Mouse (Mus musculus): ENCODE results near the gene Bhlhe41. TPM values are rescaled to one million over a fixed set of nuclear protein-coding genes. Genes with fewer than 3 reads are reported as not detected.

Gene Bhlhe41
- polyA plus RNA-seq, 1 experiment: 15.6 TPM

DNA sequence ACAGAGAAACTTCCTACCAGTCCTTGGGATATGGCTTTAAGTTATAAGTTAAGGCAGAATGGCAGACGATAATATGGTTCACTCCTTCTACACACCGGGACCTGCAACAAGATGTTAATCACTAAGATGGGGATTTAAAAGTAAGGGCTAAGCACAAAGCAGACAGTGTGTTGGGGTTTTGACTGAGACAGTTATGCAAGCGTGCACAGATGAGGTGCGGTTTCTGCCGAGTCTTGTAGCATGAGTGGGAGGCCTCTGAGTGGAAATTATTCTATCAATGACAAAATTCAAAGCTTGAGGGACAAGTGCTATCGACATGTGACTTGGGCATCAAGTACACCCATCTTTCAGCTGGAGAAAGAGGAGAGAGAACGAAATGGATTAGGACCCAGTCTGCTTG is 12.7 kb downstream of the Bhlhe41 start:
- H3ac ChIP-seq (ENCODE audit: control insufficient read depth, insufficient read length): no peak overlapping the region
- H3K4me2 ChIP-seq (ENCODE audit: low read depth): no peak overlapping the region
- no peaks in the 10 kb centered on the region for H3K36me3 ChIP-seq (ENCODE audit: control insufficient read depth, insufficient read depth)
- no peaks in the 10 kb centered on the region for H3K27me3 ChIP-seq (ENCODE audit: control insufficient read depth, insufficient read depth, insufficient read length)
- no peak for TF ChIP-seq POLR2A (IDR thresholded peaks at IDR 0.05; ENCODE audit: insufficient read length, low read depth)
- TF ChIP-seq SRF (IDR thresholded peaks at IDR 0.05; ENCODE audit: control insufficient read depth, insufficient read length, low read depth): no peak
- TF ChIP-seq TCF3 (IDR thresholded peaks at IDR 0.05; ENCODE audit: insufficient read length, low read depth): no peak
- no peak overlapping the region for H3K4me3 ChIP-seq
- peaks cover 2% of the 10 kb centered on the region for H3K79me2 ChIP-seq (ENCODE audit: control insufficient read depth, insufficient read depth)

DNA sequence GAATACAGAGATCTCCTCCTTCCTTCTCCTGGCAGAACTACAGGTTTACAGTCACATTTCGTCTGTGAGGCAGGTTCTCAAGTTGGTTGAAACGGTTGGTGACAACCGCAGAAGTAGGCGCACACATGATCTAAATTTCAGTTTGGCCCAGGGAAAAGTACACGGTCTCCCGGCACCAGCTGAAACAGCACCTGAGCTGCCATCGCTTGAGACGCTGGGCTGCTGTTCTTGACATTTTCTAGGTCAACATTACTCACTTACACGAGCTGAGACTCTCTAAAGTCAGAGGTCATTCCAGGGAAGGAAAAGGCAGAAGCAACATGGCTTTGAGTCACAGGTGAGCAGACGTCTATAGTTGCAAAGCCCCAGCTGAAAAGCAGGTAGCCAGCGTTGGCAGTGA is 13.4 kb downstream of the Bhlhe41 start:
- Histone ChIP-seq H3K79me2 (ENCODE audit: control insufficient read depth, insufficient read depth) (no peaks in the 10 kb centered on the region), H3K4me2 (ENCODE audit: low read depth) (no peak overlapping the region), H3K27me3 (ENCODE audit: control insufficient read depth, insufficient read depth, insufficient read length) (no peaks in the 10 kb centered on the region), H3K4me3 (no peak overlapping the region), H3K36me3 (ENCODE audit: control insufficient read depth, insufficient read depth) (no peaks in the 10 kb centered on the region), H3ac (ENCODE audit: control insufficient read depth, insufficient read length) (no peak overlapping the region)
- TF ChIP-seq USF1 (IDR thresholded peaks at IDR 0.05; ENCODE audit: low read depth): no peak

DNA sequence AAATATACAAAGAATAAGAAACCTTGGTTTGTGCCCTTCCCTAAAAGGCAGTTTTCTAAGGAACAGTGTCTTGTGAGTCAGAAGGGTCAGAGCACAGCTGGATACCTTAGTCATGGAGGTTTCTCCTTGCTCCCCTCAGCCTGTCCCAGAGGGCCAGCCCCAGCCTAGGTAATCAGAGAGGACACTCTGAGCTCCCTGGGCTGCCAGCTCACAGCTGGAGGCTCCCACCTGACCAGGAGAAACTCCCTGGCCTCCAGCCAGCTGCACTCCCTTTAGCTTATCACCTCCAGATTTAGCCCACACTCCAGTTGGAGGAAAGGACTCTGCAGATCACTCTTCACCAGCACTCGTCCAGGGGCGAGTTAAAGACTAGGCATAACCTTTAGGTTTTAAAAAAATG is 14.6 kb downstream of the Bhlhe41 start:
- Histone ChIP-seq H3K4me3 (no peak overlapping the region), H3K27me3 (ENCODE audit: control insufficient read depth, insufficient read depth, insufficient read length) (no peaks in the 10 kb centered on the region), H3ac (ENCODE audit: control insufficient read depth, insufficient read length) (no peak overlapping the region), H3K79me2 (ENCODE audit: control insufficient read depth, insufficient read depth) (no peaks in the 10 kb centered on the region), H3K36me3 (ENCODE audit: control insufficient read depth, insufficient read depth) (no peaks in the 10 kb centered on the region), H3K4me2 (ENCODE audit: low read depth) (peak overlapping the region; percentile 2)
- TF ChIP-seq E2F4 (IDR thresholded peaks at IDR 0.05; ENCODE audit: insufficient read depth): no peak
- TF ChIP-seq TCF12 (IDR thresholded peaks at IDR 0.05; ENCODE audit: insufficient read depth, poor library complexity, severe bottlenecking): no peak
- TF ChIP-seq REST (IDR thresholded peaks at IDR 0.05; ENCODE audit: insufficient read depth, insufficient read length): no peak
- TF ChIP-seq SRF (IDR thresholded peaks at IDR 0.05; ENCODE audit: control insufficient read depth, insufficient read length, low read depth): no peak
- TF ChIP-seq POLR2AphosphoS2 (IDR thresholded peaks at IDR 0.05; ENCODE audit: insufficient read length, low read depth): no peak
- no peak for TF ChIP-seq USF1 (IDR thresholded peaks at IDR 0.05; ENCODE audit: low read depth)
- no peak for TF ChIP-seq MAX (IDR thresholded peaks at IDR 0.05; ENCODE audit: low read depth)
- TF ChIP-seq MYOD1 (IDR thresholded peaks at IDR 0.05; ENCODE audit: control insufficient read depth in 1 of 3, insufficient read length in 2 of 3, low read depth in 2 of 3): no peak
- no peak for TF ChIP-seq CEBPB (IDR thresholded peaks at IDR 0.05; ENCODE audit: insufficient read depth, poor library complexity, severe bottlenecking)
- TF ChIP-seq TCF3 (IDR thresholded peaks at IDR 0.05; ENCODE audit: insufficient read length, low read depth): no peak
- TF ChIP-seq POLR2A (IDR thresholded peaks at IDR 0.05; ENCODE audit: insufficient read length, low read depth): no peak
- no peak for TF ChIP-seq MYOG (IDR thresholded peaks at IDR 0.05; ENCODE audit: control insufficient read depth in 1 of 3, insufficient read depth in 1 of 3, insufficient read length in 2 of 3, low read depth in 2 of 3)

DNA sequence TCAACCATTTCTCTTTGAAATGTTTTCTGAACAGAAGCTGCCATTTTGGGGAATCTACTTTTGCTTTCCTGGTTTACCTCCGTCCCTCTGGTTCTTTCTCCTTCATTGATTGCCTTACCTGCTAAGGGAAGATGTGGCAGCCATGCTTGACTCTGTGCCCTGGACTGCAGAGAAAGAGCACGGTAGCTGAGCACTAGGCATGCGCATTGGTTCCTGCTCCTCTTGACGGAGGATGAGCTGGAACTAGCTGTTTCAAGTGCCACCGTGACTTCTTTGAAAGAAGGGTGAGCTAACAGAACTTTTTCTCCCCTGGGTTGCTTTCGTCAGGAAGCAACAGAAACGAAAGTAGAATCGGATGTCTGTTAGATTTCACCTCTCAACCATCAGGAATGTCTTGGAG is 17.7 kb downstream of the Bhlhe41 start:
- no peaks in the 10 kb centered on the region for H3K27me3 ChIP-seq (ENCODE audit: control insufficient read depth, insufficient read depth, insufficient read length)

DNA sequence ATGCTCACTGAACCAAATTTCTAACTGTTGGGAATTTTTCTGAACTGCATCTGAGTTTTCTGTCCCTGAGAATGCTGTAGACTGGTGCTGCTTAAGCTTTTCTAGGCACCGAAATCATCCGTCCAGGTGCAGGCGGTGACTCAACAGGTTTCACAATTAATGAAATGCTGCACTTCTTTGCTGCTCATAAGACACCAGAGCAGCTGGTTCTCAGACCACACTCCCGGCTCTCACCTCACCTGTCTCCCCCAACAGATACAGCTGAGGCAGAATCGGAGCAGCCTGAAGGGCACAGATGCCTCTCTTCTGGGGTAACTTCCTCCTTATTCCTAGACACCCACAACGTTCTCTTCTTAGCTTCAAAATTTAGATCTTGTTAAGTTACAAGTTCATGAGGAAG is 18.4 kb downstream of the Bhlhe41 start:
- TF ChIP-seq REST (IDR thresholded peaks at IDR 0.05; ENCODE audit: insufficient read depth, insufficient read length) (no peak), POLR2AphosphoS2 (IDR thresholded peaks at IDR 0.05; ENCODE audit: insufficient read length, low read depth) (no peak), MYOG (IDR thresholded peaks at IDR 0.05; ENCODE audit: control insufficient read depth in 1 of 3, insufficient read depth in 1 of 3, insufficient read length in 2 of 3, low read depth in 2 of 3) (no peak), MAX (IDR thresholded peaks at IDR 0.05; ENCODE audit: low read depth) (no peak), TCF3 (IDR thresholded peaks at IDR 0.05; ENCODE audit: insufficient read length, low read depth) (no peak)
- Histone ChIP-seq H3K4me2 (ENCODE audit: low read depth) (no peak overlapping the region), H3K27me3 (ENCODE audit: control insufficient read depth, insufficient read depth, insufficient read length) (no peaks in the 10 kb centered on the region), H3ac (ENCODE audit: control insufficient read depth, insufficient read length) (no peak overlapping the region), H3K4me3 (no peak overlapping the region), H3K36me3 (ENCODE audit: control insufficient read depth, insufficient read depth) (no peaks in the 10 kb centered on the region), H3K79me2 (ENCODE audit: control insufficient read depth, insufficient read depth) (no peaks in the 10 kb centered on the region)

More for the DNA sequence above, 17.7 kb downstream of the Bhlhe41 start:
- TF ChIP-seq USF1 (IDR thresholded peaks at IDR 0.05; ENCODE audit: low read depth) (no peak), POLR2AphosphoS2 (IDR thresholded peaks at IDR 0.05; ENCODE audit: insufficient read length, low read depth) (no peak), SRF (IDR thresholded peaks at IDR 0.05; ENCODE audit: control insufficient read depth, insufficient read length, low read depth) (no peak), TCF12 (IDR thresholded peaks at IDR 0.05; ENCODE audit: insufficient read depth, poor library complexity, severe bottlenecking) (no peak), CEBPB (IDR thresholded peaks at IDR 0.05; ENCODE audit: insufficient read depth, poor library complexity, severe bottlenecking) (no peak), POLR2A (IDR thresholded peaks at IDR 0.05; ENCODE audit: insufficient read length, low read depth) (no peak), E2F4 (IDR thresholded peaks at IDR 0.05; ENCODE audit: insufficient read depth) (no peak), TCF3 (IDR thresholded peaks at IDR 0.05; ENCODE audit: insufficient read length, low read depth) (no peak), MYOG (IDR thresholded peaks at IDR 0.05; ENCODE audit: control insufficient read depth in 1 of 3, insufficient read depth in 1 of 3, insufficient read length in 2 of 3, low read depth in 2 of 3) (no peak), MAX (IDR thresholded peaks at IDR 0.05; ENCODE audit: low read depth) (no peak)
- no peak overlapping the region for H3K4me2 ChIP-seq (ENCODE audit: low read depth)
- H3K79me2 ChIP-seq (ENCODE audit: control insufficient read depth, insufficient read depth): no peaks in the 10 kb centered on the region
- H3ac ChIP-seq (ENCODE audit: control insufficient read depth, insufficient read length): no peak overlapping the region
- no peaks in the 10 kb centered on the region for H3K36me3 ChIP-seq (ENCODE audit: control insufficient read depth, insufficient read depth)
- no peak overlapping the region for H3K4me3 ChIP-seq

DNA sequence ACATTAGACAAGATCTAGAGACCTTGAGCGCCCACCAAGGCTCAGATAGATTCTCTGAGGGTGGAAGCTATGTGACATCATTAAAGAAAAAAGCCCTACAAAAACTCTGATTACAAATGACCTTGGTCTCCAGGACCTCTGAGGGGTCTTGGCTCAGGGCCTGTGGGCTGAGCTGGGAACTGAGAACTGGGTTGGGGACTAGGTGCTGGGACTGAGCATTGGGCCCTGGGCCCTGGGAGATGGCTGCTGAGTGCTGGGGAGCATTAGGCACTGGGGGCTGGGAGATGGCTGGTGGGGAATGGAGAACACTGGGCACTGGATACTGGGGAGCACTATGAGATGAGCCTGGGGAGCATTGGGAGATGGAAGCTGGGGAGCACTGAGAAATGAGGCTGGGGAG is 19.3 kb downstream of the Bhlhe41 start:
- Histone ChIP-seq H3K4me2 (ENCODE audit: low read depth) (no peak overlapping the region), H3K36me3 (ENCODE audit: control insufficient read depth, insufficient read depth) (no peaks in the 10 kb centered on the region), H3ac (ENCODE audit: control insufficient read depth, insufficient read length) (no peak overlapping the region), H3K4me3 (no peak overlapping the region), H3K27me3 (ENCODE audit: control insufficient read depth, insufficient read depth, insufficient read length) (no peaks in the 10 kb centered on the region), H3K79me2 (ENCODE audit: control insufficient read depth, insufficient read depth) (no peaks in the 10 kb centered on the region)
- TF ChIP-seq TCF12 (IDR thresholded peaks at IDR 0.05; ENCODE audit: insufficient read depth, poor library complexity, severe bottlenecking) (no peak), MAX (IDR thresholded peaks at IDR 0.05; ENCODE audit: low read depth) (no peak), CEBPB (IDR thresholded peaks at IDR 0.05; ENCODE audit: insufficient read depth, poor library complexity, severe bottlenecking) (no peak), TCF3 (IDR thresholded peaks at IDR 0.05; ENCODE audit: insufficient read length, low read depth) (no peak), E2F4 (IDR thresholded peaks at IDR 0.05; ENCODE audit: insufficient read depth) (no peak), POLR2A (IDR thresholded peaks at IDR 0.05; ENCODE audit: insufficient read length, low read depth) (no peak), REST (IDR thresholded peaks at IDR 0.05; ENCODE audit: insufficient read depth, insufficient read length) (no peak), POLR2AphosphoS2 (IDR thresholded peaks at IDR 0.05; ENCODE audit: insufficient read length, low read depth) (no peak), SRF (IDR thresholded peaks at IDR 0.05; ENCODE audit: control insufficient read depth, insufficient read length, low read depth) (no peak)

Measured in myocyte (in vitro differentiated cells).